Mouse (Mus musculus) E14TG2a.4 (cell line): ENCODE measurements around the gene Gm20517.

ENCODE experiments used
- CTCF ChIP-seq: conservative IDR thresholded peaks from 2 replicates; pipeline ENCODE4 v1.5.1; 2014; ENCODE audit warnings: low read length
- POU5F1 ChIP-seq: IDR thresholded peaks from 2 replicates; pipeline ENCODE4 v1.6.1; 2014; ENCODE audit warnings: low read length, borderline replicate concordance

GRCm38 (mm10) chr17:47688344-47688607 is 76.9 kb downstream of the Gm20517 start, which contains the start of gene Tomm6:
- TF ChIP-seq CTCF (no peak), POU5F1 (no peak)
